Mouse (Mus musculus) heart, adult 2 months (tissue): ENCODE results near the gene Canx. TPM values are rescaled to one million over a fixed set of nuclear protein-coding genes. Genes with fewer than 3 reads are reported as not detected.

ENCODE experiments used
- DNase-seq, 2 experiments: peaks; one replicate each; pipeline ENCODE4 v3.0.0; 2021
- H3K27ac ChIP-seq: fragments of 200-600 bp; 2 replicates; pipeline ENCODE4 v1.8.1; 2022
- H3K27me3 ChIP-seq: fragments of 200-500 bp; 2 replicates; pipeline ENCODE4 v1.6.1; 2012; ENCODE audit warnings: mild to moderate bottlenecking, low read length, inconsistent platforms, mixed read lengths; ENCODE audit not compliant: control insufficient read depth, insufficient read depth
- H3K36me3 ChIP-seq: fragments of 200-500 bp; 2 replicates; pipeline ENCODE4 v1.6.1; 2012; ENCODE audit warnings: low read length, inconsistent platforms; ENCODE audit not compliant: control insufficient read depth, insufficient read depth
- H3K4me1 ChIP-seq: fragments of 200-500 bp; 2 replicates; pipeline ENCODE4 v1.6.1; 2011; ENCODE audit warnings: low read length; ENCODE audit not compliant: control insufficient read depth, insufficient read depth
- H3K4me3 ChIP-seq: fragments of 200-600 bp; 2 replicates; pipeline ENCODE4 v1.8.1; 2022
- H3K79me2 ChIP-seq: fragments of 200-500 bp; replicated peaks from 2 replicates; pipeline ENCODE4 v1.6.1; 2012; ENCODE audit warnings: mild to moderate bottlenecking, inconsistent platforms, low read length, moderate library complexity, mixed read lengths; ENCODE audit not compliant: control insufficient read depth, insufficient read depth
- H3K9ac ChIP-seq: fragments of 200-500 bp; 2 replicates; pipeline ENCODE4 v1.6.1; 2012; ENCODE audit warnings: low read depth, mild to moderate bottlenecking, control low read depth, inconsistent platforms, low read length, mixed read lengths
- CTCF ChIP-seq: fragments of 200-600 bp; IDR thresholded peaks from 2 replicates; pipeline ENCODE4 v1.8.1; 2022; ENCODE audit warnings: antibody characterized with exemption, mild to moderate bottlenecking, moderate library complexity
- EP300 ChIP-seq: fragments of 200-500 bp; IDR thresholded peaks from 2 replicates; pipeline ENCODE4 v1.6.1; 2011; ENCODE audit warnings: low read depth, low read length, control low read depth; ENCODE audit not compliant: insufficient read depth
- POLR2A ChIP-seq: fragments of 200-500 bp; IDR thresholded peaks from 2 replicates; pipeline ENCODE4 v1.6.1; 2011; ENCODE audit warnings: mild to moderate bottlenecking, low read depth, low read length, control low read depth; ENCODE audit not compliant: insufficient read depth
- WGBS: fragments of 180-500 bp; shearing (Covaris S2); methylation state at CpG from one replicate; pipeline ENCODE4 v1.1.7; 2018; 5-methylcytosine and 5-hydroxymethylcytosine counted together
- intact Hi-C: fragments of 180-260 bp; cut with DNase I; formaldehyde crosslinking; loops from one replicate; pipeline ENCODE4 v1.15.1; 2025
- polyA plus RNA-seq: library from polyadenylated mRNA; depleted of rRNA; stranded (reverse); fragments of >200 nt; gene quantifications from 2 replicates; pipeline ENCODE4 v1.2.3, GENCODE M21; 2012
- total RNA-seq, 2 experiments: library from RNA; stranded (reverse); gene quantifications; 2 replicates each; pipeline ENCODE4 v1.2.3; 2021

Gene Canx
- total and polyA plus RNA-seq, 3 experiments = 64.8 to 369 (median 324) TPM

- no peak for TF ChIP-seq CTCF
- TF ChIP-seq EP300 = no peak
- TF ChIP-seq POLR2A = no peak
- WGBS = 4% methylated on average over 74 of the region's 74 CpGs
- H3K27me3 ChIP-seq = no peaks in the 10 kb centered on the region
- H3K79me2 ChIP-seq = no peaks in the 10 kb centered on the region
- H3K36me3 ChIP-seq = no peaks in the 10 kb centered on the region
- peak overlapping the region; percentile 54 for H3K4me3 ChIP-seq
- H3K9ac ChIP-seq = peak overlapping the region; percentile 67
- H3K4me1 ChIP-seq = no peaks in the 10 kb centered on the region
- intact Hi-C loops = no loop called here
- no peak overlapping the region for H3K27ac ChIP-seq
- DNase-seq = peak; percentile 45 to 48
Measured at GRCm38 (mm10) chr11:50358950-50359861, 33.7 kb upstream of the Canx start.

GRCm38 (mm10) chr11:50355395-50355794 is 29.9 kb upstream of the Canx start:
- TF ChIP-seq EP300 (no peak), POLR2A (no peak), CTCF (no peak)
- Histone ChIP-seq H3K4me3 (no peak overlapping the region), H3K9ac (no peak overlapping the region), H3K27ac (no peak overlapping the region), H3K36me3 (no peaks in the 10 kb centered on the region), H3K79me2 (no peaks in the 10 kb centered on the region), H3K27me3 (no peaks in the 10 kb centered on the region), H3K4me1 (no peaks in the 10 kb centered on the region)
- intact Hi-C loops = no loop called here
- DNase-seq = no peak
- WGBS = 64% methylated on average over 1 of the region's 1 CpGs

- 76% methylated on average over 3 of the region's 3 CpGs for WGBS
- Histone ChIP-seq H3K27me3 (no peaks in the 10 kb centered on the region), H3K4me1 (no peaks in the 10 kb centered on the region), H3K79me2 (no peaks in the 10 kb centered on the region), H3K27ac (no peak overlapping the region), H3K36me3 (no peaks in the 10 kb centered on the region), H3K9ac (no peak overlapping the region), H3K4me3 (no peak overlapping the region)
- TF ChIP-seq CTCF (no peak), POLR2A (no peak), EP300 (no peak)
- intact Hi-C loops = no loop called here
- no peak for DNase-seq
Measured at GRCm38 (mm10) chr11:50354851-50355250, 29.4 kb upstream of the Canx start.

GRCm38 (mm10) chr11:50354162-50354561 is 28.7 kb upstream of the Canx start, which contains the start of gene Cby3:
Gene Cby3, plus strand, starts transcription at chr11:50354462.
- no peak within 1 kb of the TSS for H3K9ac ChIP-seq
- intact Hi-C loops = no loop called here
- H3K36me3 ChIP-seq = no peaks in the 10 kb centered on the region
- no peak for DNase-seq
- H3K4me3 ChIP-seq = no peak within 1 kb of the TSS
- H3K4me1 ChIP-seq = no peaks in the 10 kb centered on the region
- H3K79me2 ChIP-seq = no peaks in the 10 kb centered on the region
- no peak for TF ChIP-seq EP300
- no peak for TF ChIP-seq CTCF
- TF ChIP-seq POLR2A = no peak
- no peaks in the 10 kb centered on the region for H3K27me3 ChIP-seq
- no peak within 1 kb of the TSS for H3K27ac ChIP-seq

GRCm38 (mm10) chr11:50352177-50352576 is 26.7 kb upstream of the Canx start:
- no peak overlapping the region for H3K9ac ChIP-seq
- no peaks in the 10 kb centered on the region for H3K27me3 ChIP-seq
- DNase-seq = no peak
- WGBS = 72% methylated on average over 2 of the region's 2 CpGs
- no peaks in the 10 kb centered on the region for H3K4me1 ChIP-seq
- no peaks in the 10 kb centered on the region for H3K79me2 ChIP-seq
- no peak for TF ChIP-seq CTCF
- TF ChIP-seq POLR2A = no peak
- TF ChIP-seq EP300 = no peak
- intact Hi-C loops = no loop called here
- no peak overlapping the region for H3K27ac ChIP-seq
- H3K36me3 ChIP-seq = no peaks in the 10 kb centered on the region
- H3K4me3 ChIP-seq = no peak overlapping the region
